Mouse (Mus musculus): Measurements from ENCODE around the gene Meis2. TPM values are rescaled to one million over a fixed set of nuclear protein-coding genes. Genes with fewer than 3 reads are reported as not detected.
A peak's percentile ranks its signal among the peaks of the same experiment; 100 is the strongest.

Gene Meis2
- polyA plus RNA-seq, 1 experiment: 10.9 TPM

DNA sequence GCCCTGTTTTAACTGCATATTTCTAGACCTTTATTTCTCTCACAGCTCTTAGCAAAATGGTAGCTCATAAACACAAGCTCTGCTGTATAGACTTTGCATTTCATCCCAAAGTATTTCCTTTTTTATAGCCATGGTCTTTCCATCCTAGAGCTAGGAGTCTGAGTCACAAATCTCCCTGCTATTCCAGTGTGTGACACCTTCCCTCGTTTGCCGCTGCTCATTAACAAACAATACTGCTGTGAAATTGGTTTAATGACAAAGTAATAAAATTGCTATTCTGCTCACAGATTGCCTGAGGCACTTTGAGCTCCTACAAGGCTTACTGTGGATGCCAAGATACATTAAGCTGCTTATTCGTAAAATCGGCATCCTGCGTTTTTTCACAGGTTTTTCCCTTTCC lies 168.1 kb downstream of the Meis2 start:
- no peak for DNase-seq (ENCODE audit: low read depth)

DNA sequence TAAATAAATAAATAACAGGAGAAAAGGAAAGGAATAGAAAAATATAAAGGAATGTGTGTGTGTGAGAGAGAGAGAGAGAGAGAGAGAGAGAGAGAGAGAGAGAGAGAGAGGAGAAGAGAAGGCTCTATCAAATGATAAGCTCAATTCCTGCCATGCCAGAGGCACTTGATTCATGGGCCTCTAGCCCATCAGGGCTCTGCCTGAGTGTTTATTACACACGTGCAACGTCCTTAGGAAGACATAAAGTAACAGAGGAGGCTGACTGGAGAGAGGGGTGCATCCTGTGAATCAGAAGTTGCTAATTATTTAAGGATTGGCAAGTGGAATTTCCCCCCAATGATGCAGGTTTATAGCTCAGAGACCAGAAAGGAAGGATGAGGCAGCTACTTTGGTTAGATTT lies 168.6 kb downstream of the Meis2 start:
- no peak for DNase-seq (ENCODE audit: low read depth)

DNA sequence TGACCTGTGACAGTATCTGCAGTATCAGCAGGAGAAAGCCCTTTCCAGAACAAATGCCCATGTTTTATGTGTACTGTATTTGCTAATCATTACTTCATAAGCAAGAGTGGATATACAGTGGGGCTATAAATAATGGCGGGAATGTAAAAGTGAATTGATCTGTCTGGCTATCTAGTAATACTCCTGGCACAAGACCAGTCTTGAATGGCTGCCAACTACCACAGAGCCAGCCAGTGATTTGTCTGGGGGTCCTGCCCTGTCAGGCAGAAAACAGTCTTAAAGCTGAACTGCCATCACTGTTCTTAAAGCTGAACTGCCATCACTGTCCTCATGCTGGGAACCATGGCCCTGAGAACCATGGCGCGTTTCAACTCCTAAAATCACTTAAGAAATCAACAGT lies 169.9 kb downstream of the Meis2 start:
- DNase-seq (ENCODE audit: low read depth): no peak

DNA sequence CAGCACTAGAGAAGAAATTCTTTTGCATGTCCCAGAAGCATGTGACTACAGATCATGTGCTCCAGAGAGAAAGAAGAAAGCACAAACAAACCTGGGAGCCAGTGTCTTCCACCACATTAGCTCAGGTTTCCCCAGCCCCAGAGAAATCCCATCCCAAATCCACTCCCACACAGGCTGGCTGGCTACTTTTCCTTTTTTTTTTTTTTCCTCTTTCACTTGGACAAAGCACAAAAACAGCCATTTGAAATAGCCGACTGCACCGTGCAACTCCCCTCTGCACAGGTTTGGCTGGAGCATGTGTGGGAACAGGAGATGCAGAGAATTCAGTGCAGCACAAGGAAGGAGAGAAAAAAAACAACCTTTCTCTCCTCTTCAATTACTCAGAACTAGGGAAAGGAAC lies 170.4 kb downstream of the Meis2 start:
- no peak for DNase-seq (ENCODE audit: low read depth)

DNA sequence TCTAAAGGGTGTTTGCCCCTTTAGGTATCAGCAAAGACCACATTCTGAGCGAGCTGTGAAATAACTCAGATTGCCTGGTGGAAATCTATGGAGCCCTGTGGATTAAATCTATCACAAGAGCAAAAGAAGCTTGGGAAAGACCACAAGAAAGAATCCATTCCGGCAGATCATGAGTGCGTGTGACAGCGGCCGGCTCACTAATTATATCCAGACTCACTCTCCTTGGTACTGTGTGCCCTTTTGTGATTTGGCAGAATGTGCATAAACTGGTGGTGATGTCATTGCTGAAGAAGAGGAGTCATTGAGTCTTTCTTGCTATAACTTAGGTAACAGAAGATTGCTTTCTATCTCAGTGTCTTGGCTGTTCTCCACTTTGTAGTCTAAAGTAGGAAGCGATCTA lies 172.5 kb downstream of the Meis2 start:
- DNase-seq (ENCODE audit: low read depth): no peak

DNA sequence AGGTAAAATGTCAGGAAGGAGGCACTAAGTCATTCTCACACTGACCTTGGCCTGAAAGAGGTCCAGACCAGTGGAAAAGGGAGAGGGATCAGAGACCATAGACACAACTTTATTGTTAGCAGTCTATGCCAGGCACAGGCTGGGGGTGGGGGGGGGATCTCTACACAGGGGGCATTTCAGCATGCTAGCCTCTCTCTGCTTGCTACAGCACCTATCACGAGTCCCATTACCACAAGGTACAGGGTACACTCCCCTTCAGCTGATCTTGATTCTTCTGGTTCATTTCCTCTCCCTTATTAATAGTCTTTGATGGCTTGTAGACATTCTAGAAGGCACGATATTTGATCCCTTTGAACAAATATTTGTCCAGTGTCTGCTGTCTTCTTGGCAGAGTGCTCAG lies 174.9 kb downstream of the Meis2 start:
- DNase-seq (ENCODE audit: low read depth): no peak

DNA sequence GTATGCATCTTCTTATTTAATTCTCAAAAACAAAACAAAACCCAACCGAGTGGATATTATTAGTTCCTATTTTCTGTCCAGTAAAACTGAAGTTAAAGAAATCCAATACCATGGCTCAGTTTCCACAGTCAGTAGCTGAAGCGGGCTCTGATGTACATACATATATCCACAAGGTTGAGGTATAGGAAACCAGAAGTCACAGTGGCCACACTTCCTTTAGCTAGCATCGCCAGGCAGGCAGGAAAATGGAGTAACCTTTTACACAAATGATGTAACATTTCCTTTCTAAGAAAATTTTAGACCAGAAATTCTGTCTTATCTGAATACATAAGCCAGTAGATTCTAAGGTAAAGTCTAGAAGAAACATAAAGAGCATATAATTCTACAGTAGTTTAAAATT lies 175.6 kb downstream of the Meis2 start:
- no peak for DNase-seq (ENCODE audit: low read depth)

DNA sequence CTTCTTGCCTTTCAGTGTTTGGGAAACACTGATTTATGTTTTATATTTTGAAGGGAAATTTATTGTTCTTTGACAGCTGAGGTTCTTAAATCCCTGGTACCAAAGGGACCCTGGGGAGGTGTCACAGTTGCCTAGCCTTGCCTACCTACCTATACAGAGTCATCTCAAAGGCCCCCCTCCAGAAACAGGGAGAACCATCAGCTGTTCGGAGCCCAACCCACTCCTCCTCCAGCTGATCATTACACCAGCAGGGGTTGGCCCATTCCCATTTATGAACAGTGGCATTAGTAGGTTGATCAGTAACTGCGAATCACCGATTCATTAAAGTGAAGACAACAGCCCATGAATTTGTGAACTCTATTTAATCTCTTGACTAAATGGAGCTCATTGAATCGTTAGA lies 176.4 kb downstream of the Meis2 start:
- no peak for DNase-seq (ENCODE audit: low read depth)

DNA sequence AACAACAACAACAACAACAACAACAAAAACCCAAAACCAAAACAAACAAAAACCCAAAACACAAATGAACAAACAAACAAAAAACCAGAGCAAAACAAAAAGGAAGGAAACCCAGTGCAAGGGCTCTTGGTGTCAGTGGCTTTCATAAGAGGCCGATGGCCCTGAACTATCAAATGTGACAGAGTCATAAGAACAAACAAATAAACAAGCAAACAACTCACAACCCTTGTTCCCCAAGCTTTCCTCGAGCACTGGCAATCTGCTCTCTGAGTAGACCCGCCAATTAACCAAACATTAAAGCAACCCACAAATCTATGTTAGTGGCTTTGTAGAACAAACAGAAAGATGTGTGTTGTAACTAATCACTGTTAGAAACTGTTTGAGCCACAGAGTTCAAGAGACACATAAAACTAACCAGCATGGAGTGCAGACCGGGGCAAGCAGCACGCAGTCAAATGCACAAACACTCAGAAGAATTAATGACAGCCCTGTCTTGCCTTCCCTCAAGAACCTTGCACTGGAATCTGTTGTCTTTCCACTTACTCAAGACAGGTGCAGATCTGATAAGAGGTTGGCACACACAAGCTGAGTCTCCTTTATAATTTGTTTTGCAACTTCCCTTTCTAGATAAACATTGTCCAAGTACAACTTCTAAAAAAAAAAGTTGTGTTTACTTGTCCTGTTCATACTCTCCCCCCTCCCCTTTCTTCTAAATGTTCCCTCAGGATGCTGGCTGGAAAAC lies 177.1 kb downstream of the Meis2 start:
- no peak for DNase-seq (ENCODE audit: low read depth)

DNA sequence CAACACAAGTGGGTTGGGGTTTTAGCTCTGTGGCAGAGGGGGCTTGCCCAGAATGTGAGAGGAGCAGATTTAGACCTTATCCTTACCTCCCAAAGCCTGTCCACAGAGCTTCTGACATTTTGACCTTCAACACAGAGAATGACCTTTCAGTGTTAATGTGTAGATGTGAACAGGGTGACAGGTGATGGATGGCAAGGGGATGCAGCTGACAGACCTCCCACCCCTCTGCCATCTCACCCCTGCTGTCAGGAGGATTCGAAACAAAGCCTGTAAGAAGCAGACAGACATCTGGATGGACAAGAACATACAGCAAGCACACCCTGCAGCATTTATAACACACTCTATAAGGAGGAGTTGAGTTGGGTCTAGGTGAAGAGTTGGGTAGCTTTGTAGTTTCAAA lies 178.0 kb downstream of the Meis2 start:
- DNase-seq (ENCODE audit: low read depth): no peak

DNA sequence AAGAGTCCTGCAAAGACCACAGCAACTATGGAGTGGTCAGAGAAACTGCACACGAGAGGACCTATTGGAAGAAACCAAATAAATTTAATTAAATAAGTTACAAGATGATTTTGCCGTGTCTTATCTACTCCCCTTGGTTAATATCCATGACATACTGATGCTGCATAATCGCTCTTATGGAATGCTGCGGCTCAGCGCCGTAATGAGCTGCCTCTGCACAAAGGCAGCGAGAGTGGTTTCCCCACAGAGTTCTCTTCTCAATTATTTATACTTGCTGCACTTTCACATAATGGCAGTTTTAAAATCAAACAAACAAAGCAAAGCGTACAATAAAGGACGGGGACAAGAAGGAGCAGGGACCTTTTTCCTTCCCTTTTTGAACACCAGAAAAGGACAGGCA lies 181.5 kb downstream of the Meis2 start:
- DNase-seq (ENCODE audit: low read depth): no peak

DNA sequence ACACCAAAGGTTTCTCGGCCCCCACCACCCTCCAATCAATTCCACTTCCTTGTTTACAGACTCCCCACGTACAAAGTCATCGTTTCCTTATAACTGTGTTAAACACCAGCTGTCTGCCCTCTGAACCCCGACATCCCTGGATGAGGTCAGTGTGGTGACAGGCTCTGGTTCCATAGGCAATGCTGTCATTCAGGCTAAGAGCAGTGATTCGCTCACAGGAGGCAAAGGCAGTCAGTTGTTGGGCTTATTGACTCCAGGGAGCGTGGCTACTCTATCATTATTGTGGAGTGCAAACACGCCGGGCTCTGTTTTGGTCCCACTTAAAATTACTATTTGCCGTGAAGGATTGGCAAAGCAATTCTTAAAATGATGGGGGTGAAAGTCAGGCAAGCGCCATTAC lies 182.1 kb downstream of the Meis2 start:
- DNase-seq (ENCODE audit: low read depth): no peak

DNA sequence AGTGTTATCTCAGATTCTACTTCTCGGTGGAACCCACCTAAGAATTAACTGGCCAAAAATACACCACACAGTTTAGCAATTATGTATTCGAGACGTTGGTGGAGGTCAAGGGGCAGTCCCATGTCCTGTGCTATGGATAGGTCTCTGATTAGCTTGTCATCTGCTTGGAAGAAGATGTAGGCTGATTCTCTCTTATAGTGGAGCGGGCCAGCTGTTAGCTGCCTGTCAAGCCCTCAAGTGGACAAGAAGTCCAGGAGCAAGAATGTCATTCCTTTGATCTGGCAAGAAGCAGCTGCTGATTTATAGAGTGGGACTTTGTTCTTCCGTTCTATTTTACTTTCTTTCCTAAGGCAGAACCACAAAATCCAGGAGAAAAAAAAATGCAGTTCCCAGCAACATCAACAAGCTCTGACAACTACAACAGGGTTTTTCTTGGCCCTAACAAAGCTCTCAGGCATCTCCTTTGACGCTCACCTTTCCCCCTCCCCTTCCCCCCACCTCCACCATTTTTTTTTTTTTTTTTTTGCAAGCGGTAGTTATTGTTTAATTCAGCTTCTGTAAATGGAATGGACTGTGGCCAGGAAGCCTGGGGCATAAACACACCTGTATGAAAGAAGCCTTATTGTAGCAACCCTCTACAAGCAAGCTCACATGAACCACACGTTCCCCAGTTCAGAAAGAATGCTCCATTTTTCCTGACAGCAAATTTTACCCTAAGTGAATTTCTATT lies 189.7 kb downstream of the Meis2 start:
- peak; percentile 75 for DNase-seq (ENCODE audit: low read depth)

DNA sequence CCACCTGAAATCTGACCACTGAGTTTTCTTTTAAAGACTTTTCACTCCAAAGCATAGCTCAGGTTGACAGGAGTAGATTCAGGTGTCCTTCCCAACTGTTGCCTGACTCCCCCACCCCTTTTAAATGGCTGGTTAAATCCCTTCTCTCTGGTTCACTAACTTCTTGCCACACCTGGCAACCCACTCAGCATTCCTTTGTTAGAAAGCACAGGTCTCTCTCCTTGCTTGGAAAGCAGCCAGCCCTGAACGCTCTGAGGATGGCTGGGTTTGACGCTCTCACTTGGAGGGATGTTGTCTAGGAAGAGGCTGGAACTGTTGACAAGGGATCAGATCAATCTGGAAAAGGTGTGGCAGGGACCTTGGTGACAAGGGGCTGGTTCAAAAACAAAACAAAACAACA lies 192.8 kb downstream of the Meis2 start:
- no peak for DNase-seq (ENCODE audit: low read depth)

DNA sequence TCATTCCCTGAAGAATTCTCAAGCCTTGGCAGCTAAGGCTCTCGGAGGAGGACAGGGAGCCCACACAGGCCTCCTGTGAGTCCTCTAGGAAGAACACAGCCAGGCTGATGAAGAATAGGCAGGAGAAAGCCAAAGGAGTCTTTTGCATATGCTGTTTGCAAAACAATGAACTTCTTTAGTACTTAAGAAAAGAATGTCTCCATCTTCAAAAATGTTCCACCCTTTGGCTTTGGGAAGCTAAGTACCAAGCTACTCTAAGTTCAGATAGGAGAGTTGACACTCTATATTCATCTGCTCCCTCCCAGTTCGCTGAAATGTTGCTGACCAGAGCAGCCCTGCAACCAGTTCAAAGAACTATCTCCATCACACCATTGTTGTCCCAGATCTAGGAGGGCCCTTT lies 195.7 kb downstream of the Meis2 start:
- DNase-seq (ENCODE audit: low read depth): no peak

DNA sequence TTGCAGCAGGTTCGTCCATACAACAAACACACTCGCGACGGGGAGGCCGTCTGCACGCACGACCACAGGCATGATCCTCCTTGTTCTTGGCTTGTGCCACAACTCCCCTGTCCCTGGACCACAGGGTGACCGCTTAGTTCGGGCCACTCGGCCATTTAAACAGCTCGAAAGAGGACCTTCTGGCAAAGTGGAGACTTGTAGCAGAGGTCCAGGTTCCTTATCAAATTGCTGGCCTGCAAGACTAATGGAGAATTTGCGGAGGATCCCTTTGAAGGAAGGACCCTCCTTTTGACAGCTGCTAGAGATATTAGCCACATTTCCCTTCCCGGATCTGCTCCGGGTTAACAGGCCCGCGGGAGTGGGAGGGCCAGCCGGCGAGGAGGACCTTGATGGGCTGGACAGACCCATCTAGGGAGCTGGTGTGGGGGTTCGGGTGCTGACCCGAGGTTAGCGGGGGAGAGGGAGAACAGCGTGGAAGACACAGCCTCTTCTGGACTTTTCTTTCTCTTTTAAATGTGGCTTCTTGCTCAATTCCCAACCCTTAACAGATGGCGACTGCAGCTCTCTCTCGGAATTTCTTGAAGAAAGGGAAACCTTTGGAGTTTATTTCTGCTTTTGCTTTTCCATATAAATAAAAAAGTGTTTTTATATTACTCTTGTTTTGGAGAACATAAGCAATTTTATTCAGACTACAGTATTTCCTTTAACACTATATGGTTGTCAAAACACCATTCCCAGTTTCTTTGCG lies 204.9 kb downstream of the Meis2 start:
- DNase-seq (ENCODE audit: low read depth): no peak

DNA sequence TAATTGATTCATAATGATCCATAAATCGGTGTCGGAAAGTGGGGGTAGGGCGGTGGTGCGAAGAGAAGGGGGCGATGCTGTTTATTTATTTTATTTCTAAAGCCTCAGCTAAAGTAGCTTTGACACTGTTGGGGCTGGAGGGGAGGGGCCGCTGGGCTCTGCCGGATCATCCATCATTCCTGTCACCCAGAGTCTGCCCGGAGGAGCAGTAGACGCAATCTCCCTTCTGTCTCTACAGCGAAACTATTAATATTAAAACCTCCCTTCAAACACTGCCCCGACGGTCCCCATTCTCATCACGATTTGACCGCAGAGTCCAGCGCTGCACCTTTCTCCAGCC lies 205.5 kb downstream of the Meis2 start:
- no peak for DNase-seq (ENCODE audit: low read depth)

DNA sequence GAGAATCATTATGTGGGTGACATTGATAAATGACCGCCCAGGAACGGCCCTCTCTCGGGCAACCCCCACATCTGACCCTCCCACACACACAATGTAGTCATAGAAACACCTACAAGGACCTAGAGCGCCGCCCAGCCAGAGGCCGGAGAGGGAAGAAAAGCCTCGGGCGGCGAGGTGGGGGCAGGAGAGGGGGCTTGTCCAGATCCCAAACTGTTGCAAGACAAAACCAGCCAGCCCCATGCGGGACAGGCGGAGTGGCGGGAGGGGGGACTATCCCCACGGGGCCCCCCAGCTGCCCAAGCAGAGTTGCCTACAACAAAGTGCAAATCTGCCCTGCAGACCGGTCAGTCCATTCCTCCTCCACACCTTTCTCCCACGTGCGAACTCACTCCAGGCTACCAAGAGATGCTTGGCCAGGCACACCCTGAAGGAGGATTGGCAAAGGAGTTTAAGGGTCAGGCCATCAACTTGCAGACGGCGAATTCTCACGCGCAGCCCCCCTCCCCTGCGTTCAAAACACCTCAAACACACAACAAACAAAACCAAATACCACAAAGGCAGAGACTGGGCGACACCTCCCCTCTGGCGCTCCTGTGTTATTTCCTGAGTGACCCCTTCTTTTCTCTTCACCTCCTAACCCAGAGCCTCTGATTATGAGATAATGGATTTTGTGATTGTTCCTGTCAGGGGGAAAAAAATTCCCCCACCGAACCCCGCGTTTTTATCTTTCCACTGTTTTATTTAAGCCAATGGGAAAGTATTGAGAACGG lies 206.1 kb downstream of the Meis2 start:
- no peak for DNase-seq (ENCODE audit: low read depth)

DNA sequence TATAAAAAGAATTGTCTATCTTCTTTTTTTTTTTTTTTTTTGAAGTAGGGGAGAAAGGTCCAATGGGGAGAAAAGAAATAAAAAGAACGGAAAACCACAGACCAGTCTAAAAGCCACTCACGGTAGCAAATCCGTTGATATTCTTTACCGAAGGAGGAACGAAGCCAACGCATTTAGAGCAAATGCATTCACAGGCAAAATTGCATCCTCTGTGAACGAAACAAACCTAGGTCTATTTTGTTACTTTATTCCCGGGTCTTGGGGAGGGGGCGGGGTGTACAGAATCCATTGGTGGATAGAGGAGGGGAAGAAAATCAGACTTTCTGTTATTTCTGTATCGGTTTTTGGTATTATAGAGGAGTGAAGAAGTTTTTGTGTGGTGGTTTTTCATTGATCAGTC lies 206.7 kb downstream of the Meis2 start:
- no peak for DNase-seq (ENCODE audit: low read depth)

DNA sequence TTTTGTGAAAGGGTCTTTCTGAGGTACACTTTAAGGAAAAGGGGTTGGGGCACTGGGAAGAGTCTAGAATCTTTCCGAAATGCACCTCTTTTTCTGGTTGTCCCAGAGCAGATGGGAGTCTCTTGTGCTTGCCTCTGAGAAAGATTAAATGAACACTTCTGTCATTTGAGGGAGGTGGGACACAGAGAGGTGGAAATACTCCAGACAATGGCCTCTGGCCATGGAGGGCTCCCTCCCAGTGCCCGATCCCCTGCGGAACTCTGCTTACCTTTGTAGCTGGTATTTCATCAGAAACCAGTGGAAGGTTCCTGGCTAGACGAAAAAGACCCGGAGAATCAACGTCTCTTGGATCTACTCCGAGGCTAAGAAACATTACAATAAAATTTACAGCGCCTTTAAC lies 207.4 kb downstream of the Meis2 start:
- DNase-seq (ENCODE audit: low read depth): no peak

DNA sequence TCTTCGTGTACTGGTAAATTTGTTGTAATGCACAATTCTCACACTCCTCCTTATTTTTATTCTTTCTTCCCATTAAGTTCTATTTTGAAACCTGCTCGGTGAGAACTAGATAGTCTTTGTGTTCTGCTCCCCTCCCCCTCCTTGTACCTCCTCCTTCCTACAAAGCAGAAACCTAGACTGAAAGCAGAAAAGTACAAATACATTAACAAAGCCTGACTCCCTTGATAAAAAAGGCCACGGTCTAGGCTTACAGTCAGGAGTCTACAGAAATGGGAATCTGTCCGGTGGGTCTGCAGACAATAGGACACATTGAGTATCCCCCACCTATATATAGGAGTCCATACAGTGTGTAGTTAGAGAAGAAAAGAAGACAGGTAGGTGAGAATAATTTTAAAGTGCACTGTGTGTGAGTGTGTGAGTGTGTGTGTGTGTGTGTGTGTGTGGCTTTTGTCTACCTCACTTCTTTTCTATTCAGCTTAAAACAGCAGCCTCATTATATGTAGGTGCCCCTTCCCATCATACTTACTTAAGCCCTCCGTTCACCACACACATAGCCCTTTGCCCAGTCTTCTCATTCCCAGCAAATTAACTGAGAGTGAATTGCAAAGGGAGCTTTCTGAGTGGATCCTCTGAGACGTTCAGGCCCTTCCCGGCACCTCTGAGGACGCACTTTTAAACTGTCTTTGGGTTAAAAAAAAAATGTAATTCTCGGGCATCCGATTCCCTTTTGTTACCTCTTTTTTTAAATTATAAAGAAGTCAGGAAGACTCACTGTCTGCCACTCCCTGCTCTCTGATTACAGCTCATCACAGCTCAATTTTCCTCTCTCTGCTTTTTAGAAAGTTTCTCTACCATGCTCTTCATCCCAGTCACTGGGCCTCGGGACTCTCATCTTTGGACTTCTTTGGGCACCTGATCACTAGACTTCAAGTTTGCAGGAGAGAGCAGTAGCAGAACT lies 208.2 kb downstream of the Meis2 start:
- no peak for DNase-seq (ENCODE audit: low read depth)
